Mouse (Mus musculus): ENCODE data around the gene Arhgef18. TPM values are rescaled to one million over a fixed set of nuclear protein-coding genes. Genes with fewer than 3 reads are reported as not detected.

The Arhgef18 gene
- total RNA-seq (2021), result 1 to 10 TPM; 9.4 to 9.6 TPM
- long read RNA-seq, experiment 1, full-length matches to known transcripts, result 5 of 7 reads
- long read RNA-seq, experiment 1, partial matches to known transcripts, result 0 of 7 reads
- long read RNA-seq, experiment 1, other reads (novel, unspliced or antisense), result 2 of 7 reads
- long read RNA-seq, experiment 2, full-length matches to known transcripts, result 9 of 16 reads
- long read RNA-seq, experiment 2, partial matches to known transcripts, result 3 of 16 reads
- long read RNA-seq, experiment 2, other reads (novel, unspliced or antisense), result 4 of 16 reads

GRCm38 (mm10) chr8:3392771-3393710, at the start of gene Arhgef18:
Gene Arhgef18 (plus strand): TSS chr8:3393006.
- DNase-seq, result peak; percentile 89
- intact Hi-C loops (cut with DNase I; ENCODE audit: low total_unique reads), result no loop called here

- intact Hi-C loops (cut with DNase I; ENCODE audit: low total_unique reads), result no loop called here
- no peak for DNase-seq
Measured at GRCm38 (mm10) chr8:3345337-3345736, 47.5 kb upstream of the Arhgef18 start.

- intact Hi-C loops (cut with DNase I; ENCODE audit: low total_unique reads), result no loop called here
- DNase-seq, result no peak
Measured at GRCm38 (mm10) chr8:3346691-3347413, 46.0 kb upstream of the Arhgef18 start.

- intact Hi-C loops (cut with DNase I; ENCODE audit: low total_unique reads), result no loop called here
- no peak for DNase-seq
Measured at GRCm38 (mm10) chr8:3348142-3348823, 44.5 kb upstream of the Arhgef18 start.

GRCm38 (mm10) chr8:3350747-3351146, 42.1 kb upstream of the Arhgef18 start:
- intact Hi-C loops (cut with DNase I; ENCODE audit: low total_unique reads), result loop anchor here (10.0 kb wide), 2 partner anchors 94 to 324 kb away; partner anchors contain the start of genes Fcor and Trappc5
- no peak for DNase-seq

- DNase-seq, result no peak
- intact Hi-C loops (cut with DNase I; ENCODE audit: low total_unique reads), result loop anchor here (10.0 kb wide), 2 partner anchors 92 to 322 kb away; partner anchors contain the start of genes Fcor and Trappc5
Measured at GRCm38 (mm10) chr8:3352715-3353114, 40.1 kb upstream of the Arhgef18 start.

- no peak for DNase-seq
- intact Hi-C loops (cut with DNase I; ENCODE audit: low total_unique reads), result loop anchor here (10.0 kb wide), 2 partner anchors 92 to 322 kb away; partner anchors contain the start of genes Fcor and Trappc5
Measured at GRCm38 (mm10) chr8:3353189-3353810, 39.5 kb upstream of the Arhgef18 start, which contains the start of gene A430078G23Rik. Gene A430078G23Rik (plus strand): TSS chr8:3353415.

- DNase-seq, result no peak
- intact Hi-C loops (cut with DNase I; ENCODE audit: low total_unique reads), result loop anchor here (10.0 kb wide), 2 partner anchors 91 to 321 kb away; partner anchors contain the start of genes Fcor and Trappc5
Measured at GRCm38 (mm10) chr8:3353811-3354442, 38.9 kb upstream of the Arhgef18 start.

- intact Hi-C loops (cut with DNase I; ENCODE audit: low total_unique reads), result loop anchor here (10.0 kb wide), 2 partner anchors 90 to 320 kb away; partner anchors contain the start of genes Fcor and Trappc5
- DNase-seq, result no peak
Measured at GRCm38 (mm10) chr8:3354443-3354812, 38.4 kb upstream of the Arhgef18 start.

GRCm38 (mm10) chr8:3355586-3355985, 37.2 kb upstream of the Arhgef18 start:
- intact Hi-C loops (cut with DNase I; ENCODE audit: low total_unique reads), result loop anchor here (10.0 kb wide), 2 partner anchors 89 to 319 kb away; partner anchors contain the start of genes Fcor and Trappc5
- no peak for DNase-seq

- intact Hi-C loops (cut with DNase I; ENCODE audit: low total_unique reads), result loop anchor here (10.0 kb wide), 2 partner anchors 87 to 317 kb away; partner anchors contain the start of genes Fcor and Trappc5
- DNase-seq, result peak; percentile 81
Measured at GRCm38 (mm10) chr8:3358060-3358459, 34.7 kb upstream of the Arhgef18 start.

- intact Hi-C loops (cut with DNase I; ENCODE audit: low total_unique reads), result no loop called here
- no peak for DNase-seq
Measured at GRCm38 (mm10) chr8:3367086-3367485, 25.7 kb upstream of the Arhgef18 start.

GRCm38 (mm10) chr8:3368091-3368490, 24.7 kb upstream of the Arhgef18 start:
- DNase-seq, result no peak
- intact Hi-C loops (cut with DNase I; ENCODE audit: low total_unique reads), result no loop called here

GRCm38 (mm10) chr8:3375748-3376147, 17.1 kb upstream of the Arhgef18 start:
- intact Hi-C loops (cut with DNase I; ENCODE audit: low total_unique reads), result no loop called here
- no peak for DNase-seq

GRCm38 (mm10) chr8:3376641-3377274, 16.0 kb upstream of the Arhgef18 start:
- DNase-seq, result peak; percentile 72
- intact Hi-C loops (cut with DNase I; ENCODE audit: low total_unique reads), result no loop called here

- DNase-seq, result peak; percentile 61
- intact Hi-C loops (cut with DNase I; ENCODE audit: low total_unique reads), result no loop called here
Measured at GRCm38 (mm10) chr8:3387286-3387685, 5.5 kb upstream of the Arhgef18 start.

GRCm38 (mm10) chr8:3388591-3389338, 4.0 kb upstream of the Arhgef18 start:
- no peak for DNase-seq

More at GRCm38 (mm10) chr8:3388591-3389338, 4.0 kb upstream of the Arhgef18 start:
- intact Hi-C loops (cut with DNase I; ENCODE audit: low total_unique reads), result no loop called here
